Mouse (Mus musculus): ENCODE measurements around the gene Gm29735. TPM values are rescaled to one million over a fixed set of nuclear protein-coding genes. Genes with fewer than 3 reads are reported as not detected.

Gene Gm29735
- polyA plus RNA-seq, 1 experiment from 2014 or later: not detected

Other genes with a start within 250 kb of the Gm29735 start
- gene Tollip, start 238.6 kb downstream of the Gm29735 start, polyA plus RNA-seq (2014; fragmentation: Nextera tagmentation; extraction: Ambion mirVana): 70.1 and 74.9 TPM in 2 replicates
- gene Brsk2, start 207.4 kb downstream of the Gm29735 start, polyA plus RNA-seq (2014; fragmentation: Nextera tagmentation; extraction: Ambion mirVana): 10.4 and 13.7 TPM in 2 replicates
- 58.0 and 64.0 TPM in 2 replicates for gene Mob2, start 96.0 kb downstream of the Gm29735 start, polyA plus RNA-seq (2014; fragmentation: Nextera tagmentation; extraction: Ambion mirVana)
- gene Dusp8, start 61.3 kb downstream of the Gm29735 start, polyA plus RNA-seq (2014; fragmentation: Nextera tagmentation; extraction: Ambion mirVana): 24.3 and 27.6 TPM in 2 replicates
- gene Gm45618, start 36.4 kb downstream of the Gm29735 start, polyA plus RNA-seq (2014; fragmentation: Nextera tagmentation; extraction: Ambion mirVana): not detected in 2 replicates
- not detected in 2 replicates for gene Gm39115, start 21.1 kb downstream of the Gm29735 start, polyA plus RNA-seq (2014; fragmentation: Nextera tagmentation; extraction: Ambion mirVana)
- not detected in 2 replicates for gene Gm45337, start 12.5 kb downstream of the Gm29735 start, polyA plus RNA-seq (2014; fragmentation: Nextera tagmentation; extraction: Ambion mirVana)
- not detected in 2 replicates for gene Gm4553, start 8.6 kb upstream of the Gm29735 start, polyA plus RNA-seq (2014; fragmentation: Nextera tagmentation; extraction: Ambion mirVana)
- gene Krtap5-2, start 18.9 kb upstream of the Gm29735 start, polyA plus RNA-seq (2014; fragmentation: Nextera tagmentation; extraction: Ambion mirVana): not detected in 2 replicates
- gene Gm10153, start 33.3 kb upstream of the Gm29735 start, polyA plus RNA-seq (2014; fragmentation: Nextera tagmentation; extraction: Ambion mirVana): not detected in 2 replicates
- gene Krtap5-3, start 44.3 kb upstream of the Gm29735 start, polyA plus RNA-seq (2014; fragmentation: Nextera tagmentation; extraction: Ambion mirVana): not detected in 2 replicates
- gene Gm7579, start 54.7 kb upstream of the Gm29735 start, polyA plus RNA-seq (2014; fragmentation: Nextera tagmentation; extraction: Ambion mirVana): not detected in 2 replicates
- gene Krtap5-5, start 72.9 kb upstream of the Gm29735 start, polyA plus RNA-seq (2014; fragmentation: Nextera tagmentation; extraction: Ambion mirVana): not detected in 2 replicates
- not detected in 2 replicates for gene Gm40460, start 84.0 kb upstream of the Gm29735 start, polyA plus RNA-seq (2014; fragmentation: Nextera tagmentation; extraction: Ambion mirVana)
- gene Gm2431, start 101.2 kb upstream of the Gm29735 start, polyA plus RNA-seq (2014; fragmentation: Nextera tagmentation; extraction: Ambion mirVana): not detected in 2 replicates
- gene Gm4559, start 117.2 kb upstream of the Gm29735 start, polyA plus RNA-seq (2014; fragmentation: Nextera tagmentation; extraction: Ambion mirVana): not detected in 2 replicates
- not detected in 2 replicates for gene Krtap5-1, start 140.0 kb upstream of the Gm29735 start, polyA plus RNA-seq (2014; fragmentation: Nextera tagmentation; extraction: Ambion mirVana)
- gene Krtap5-4, start 146.4 kb upstream of the Gm29735 start, polyA plus RNA-seq (2014; fragmentation: Nextera tagmentation; extraction: Ambion mirVana): not detected in 2 replicates
- gene Ifitm10, start 216.6 kb upstream of the Gm29735 start, polyA plus RNA-seq (2014; fragmentation: Nextera tagmentation; extraction: Ambion mirVana): not detected in 2 replicates
- gene Gm49369, start 225.6 kb upstream of the Gm29735 start, polyA plus RNA-seq (2014; fragmentation: Nextera tagmentation; extraction: Ambion mirVana): not detected in 2 replicates
- 176 and 189 TPM in 2 replicates for gene Ctsd, start 230.9 kb upstream of the Gm29735 start, polyA plus RNA-seq (2014; fragmentation: Nextera tagmentation; extraction: Ambion mirVana)